Mouse (Mus musculus): ENCODE measurements around the gene S100a4.

S100a4 gene

DNA sequence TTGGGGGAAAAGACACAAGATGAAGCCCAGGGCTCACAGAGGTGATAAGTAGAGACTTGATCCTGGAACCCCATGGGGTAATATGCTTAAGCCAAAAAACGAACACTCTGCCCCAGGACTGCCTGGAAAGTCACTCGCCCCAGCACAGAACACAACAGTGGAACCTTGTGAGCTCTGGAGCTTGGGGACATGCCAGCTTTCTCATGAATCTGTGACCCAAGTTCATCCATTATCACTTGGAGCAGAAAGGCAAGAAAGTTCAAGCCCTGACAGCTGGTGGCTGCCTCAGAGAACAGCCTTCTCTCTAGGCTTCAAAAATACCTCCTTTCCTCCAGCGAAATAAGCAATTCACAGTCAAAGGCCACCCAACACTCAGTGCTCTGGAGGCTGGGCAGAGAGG lies 4.2 kb upstream of the S100a4 start:
- DNase-seq (ENCODE audit: low read depth, low spot score) = no peak

- DNase-seq (ENCODE audit: low read depth, low spot score) = no peak
Observed at GRCm38 (mm10) chr3:90600036-90600435, 3.5 kb upstream of the S100a4 start.

- no peak for DNase-seq (ENCODE audit: low read depth, low spot score)
Observed at GRCm38 (mm10) chr3:90600458-90601195, 2.9 kb upstream of the S100a4 start.

DNA sequence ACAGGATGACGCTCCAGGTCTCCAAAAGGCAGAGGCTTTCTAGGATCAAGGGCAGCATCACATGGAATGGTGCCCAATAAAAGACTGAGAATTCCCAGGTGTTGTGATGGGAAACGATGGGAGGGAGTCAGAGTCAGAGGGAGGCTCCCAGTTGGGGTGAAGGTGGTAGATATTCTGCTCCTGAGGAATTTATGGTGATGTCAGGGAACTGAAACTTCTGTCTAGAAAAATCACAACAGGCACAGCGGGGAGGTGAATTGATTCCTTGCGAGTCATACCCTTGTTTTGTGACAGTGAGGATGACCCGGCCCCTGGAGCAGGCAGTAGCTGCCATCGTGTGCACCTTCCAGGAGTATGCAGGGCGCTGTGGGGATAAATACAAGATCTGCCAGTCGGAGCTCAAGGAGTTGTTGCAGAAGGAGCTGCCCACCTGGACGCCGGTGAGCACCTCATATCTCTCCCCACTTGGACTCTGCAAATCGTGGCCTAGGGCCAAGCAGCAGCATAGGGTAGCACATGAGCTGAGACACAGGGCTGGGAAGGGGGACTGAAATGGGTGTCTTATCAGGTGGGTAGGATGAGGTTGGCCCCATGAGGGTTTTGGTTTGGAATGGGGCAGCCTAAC lies 2.0 kb upstream of the S100a4 start, which contains the start of gene Gm42674:
Gene Gm42674 (plus strand): TSS at position 419 of the 625 bp plus-strand sequence.
- DNase-seq (ENCODE audit: low read depth, low spot score) = no peak

DNA sequence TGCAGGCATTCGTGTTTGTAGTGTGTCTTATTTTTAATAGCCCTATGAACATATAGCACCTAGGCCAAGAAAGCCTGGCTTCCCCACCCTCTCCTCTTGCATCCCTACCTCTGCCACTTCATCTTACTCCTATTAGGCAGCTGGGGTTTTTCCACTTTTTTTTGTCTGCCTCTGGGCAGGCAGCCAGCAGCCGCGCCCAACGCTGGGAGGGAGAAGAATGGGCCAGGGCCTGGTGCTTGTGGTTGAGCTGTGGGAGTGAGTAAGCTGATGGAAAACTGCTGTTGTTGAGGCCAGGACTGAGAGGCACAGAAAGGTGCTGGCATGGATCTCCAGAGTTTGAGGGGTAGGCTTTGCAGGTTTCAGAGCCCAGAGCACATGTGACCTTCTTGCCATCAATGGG lies 845 bp downstream of the S100a4 start:
- no peak for DNase-seq (ENCODE audit: low read depth, low spot score)

DNA sequence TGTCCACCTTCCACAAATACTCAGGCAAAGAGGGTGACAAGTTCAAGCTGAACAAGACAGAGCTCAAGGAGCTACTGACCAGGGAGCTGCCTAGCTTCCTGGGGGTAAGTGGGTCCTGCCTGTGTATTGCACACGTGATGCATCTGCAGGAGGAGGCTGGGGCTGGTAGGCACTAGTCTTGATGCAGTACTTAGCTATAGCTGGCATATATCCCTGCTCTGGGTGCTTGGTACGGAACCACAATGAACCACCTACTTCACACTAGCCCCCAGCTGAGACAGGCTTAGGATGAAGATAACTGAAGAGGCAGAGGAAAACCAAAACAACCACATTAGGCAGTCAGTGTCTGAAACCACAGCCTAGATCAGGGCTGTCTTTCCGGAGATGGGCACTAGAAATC lies 1.5 kb downstream of the S100a4 start:
- no peak for DNase-seq (ENCODE audit: low read depth, low spot score)

DNA sequence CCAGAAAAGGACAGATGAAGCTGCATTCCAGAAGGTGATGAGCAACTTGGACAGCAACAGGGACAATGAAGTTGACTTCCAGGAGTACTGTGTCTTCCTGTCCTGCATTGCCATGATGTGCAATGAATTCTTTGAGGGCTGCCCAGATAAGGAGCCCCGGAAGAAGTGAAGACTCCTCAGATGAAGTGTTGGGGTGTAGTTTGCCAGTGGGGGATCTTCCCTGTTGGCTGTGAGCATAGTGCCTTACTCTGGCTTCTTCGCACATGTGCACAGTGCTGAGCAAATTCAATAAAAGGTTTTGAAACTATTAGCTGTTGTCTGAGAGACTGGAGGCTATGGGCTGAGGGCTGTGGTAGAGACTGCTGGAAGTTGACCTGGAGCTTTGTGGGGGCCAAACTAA lies 2.2 kb downstream of the S100a4 start:
- no peak for DNase-seq (ENCODE audit: low read depth, low spot score)

GRCm38 (mm10) chr3:90606185-90606584 lies 2.6 kb downstream of the S100a4 start:
- DNase-seq (ENCODE audit: low read depth, low spot score) = no peak

- DNase-seq (ENCODE audit: low read depth, low spot score) = no peak
Observed at GRCm38 (mm10) chr3:90607361-90607760, 3.8 kb downstream of the S100a4 start.

DNA sequence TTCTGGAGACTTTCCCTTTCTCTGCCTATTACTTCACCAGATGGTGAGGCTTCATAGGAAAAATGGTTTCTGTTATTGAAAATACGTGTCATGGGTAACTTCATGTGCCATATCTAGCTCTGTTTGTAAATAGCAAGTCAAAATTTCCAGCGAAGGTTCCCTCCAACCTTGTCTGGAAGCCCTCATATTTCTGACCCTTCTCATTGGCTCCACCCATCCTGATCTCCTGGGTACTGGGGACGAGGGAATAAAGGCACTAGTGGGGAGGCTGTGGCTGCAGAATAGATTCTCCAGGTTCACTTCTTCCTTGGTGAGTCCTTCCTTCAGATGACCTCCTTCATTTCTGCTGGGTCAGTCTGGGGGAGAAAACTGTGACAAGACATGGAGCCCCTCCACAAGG lies 4.7 kb downstream of the S100a4 start, which contains the start of gene S100a5:
Gene S100a5 (plus strand): TSS at position 301 of the 400 bp plus-strand sequence.
- DNase-seq (ENCODE audit: low read depth, low spot score) = no peak

GRCm38 (mm10) chr3:90609102-90609501 lies 5.5 kb downstream of the S100a4 start:
- DNase-seq (ENCODE audit: low read depth, low spot score) = no peak

GRCm38 (mm10) chr3:90611494-90611893 lies 7.9 kb downstream of the S100a4 start:
- no peak for DNase-seq (ENCODE audit: low read depth, low spot score)

DNA sequence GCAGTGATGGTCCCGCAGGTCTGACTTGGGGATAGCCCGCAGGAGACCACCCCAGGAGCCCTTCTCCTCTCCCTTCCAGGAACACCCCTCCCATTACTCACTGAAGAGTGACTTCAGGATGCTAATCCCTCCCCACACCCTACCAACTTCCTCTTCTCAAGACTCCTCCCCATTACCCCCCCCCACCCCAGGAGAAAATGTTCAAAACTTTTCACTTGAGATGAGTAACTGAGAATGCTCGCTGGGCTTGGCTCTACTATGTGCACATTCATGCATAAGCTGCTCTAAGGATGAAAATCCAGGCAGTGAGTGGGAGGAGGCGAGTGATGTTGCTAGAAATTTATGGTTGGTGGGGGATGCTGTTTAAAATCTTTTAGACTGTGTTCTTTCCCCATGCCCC lies 8.5 kb downstream of the S100a4 start:
- DNase-seq (ENCODE audit: low read depth, low spot score) = no peak

DNA sequence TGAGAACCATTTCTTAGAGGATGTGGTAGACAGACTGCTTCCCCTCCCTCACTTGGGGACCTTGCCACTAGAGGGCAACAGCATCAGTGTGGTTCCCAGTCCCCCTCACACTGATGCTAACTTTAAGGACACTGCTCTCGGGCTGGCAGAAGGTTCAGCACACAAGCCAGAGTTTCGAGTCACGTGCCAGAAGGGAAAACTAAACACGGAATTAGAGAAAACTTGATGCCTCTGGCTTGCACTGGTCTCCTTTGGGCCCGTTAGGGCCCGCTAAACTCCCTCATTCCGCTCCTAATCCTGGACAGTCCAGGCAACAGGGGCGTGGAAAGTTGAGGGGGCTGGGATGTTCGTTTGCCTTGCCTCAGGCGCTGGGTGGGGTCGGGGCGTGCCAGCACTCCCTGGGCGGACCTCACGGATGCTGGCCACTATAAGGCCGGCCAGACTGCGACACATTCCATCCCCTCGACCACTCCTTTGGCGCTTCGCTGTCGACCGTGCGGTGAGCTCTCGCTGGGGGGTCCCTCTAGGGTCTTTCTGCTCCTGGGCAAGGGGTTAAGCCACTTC lies 9.2 kb downstream of the S100a4 start, which contains the start of gene S100a6:
Gene S100a6 (plus strand): TSS at position 155 of the 564 bp plus-strand sequence.
- peak; percentile 54 for DNase-seq (ENCODE audit: low read depth, low spot score)

DNA sequence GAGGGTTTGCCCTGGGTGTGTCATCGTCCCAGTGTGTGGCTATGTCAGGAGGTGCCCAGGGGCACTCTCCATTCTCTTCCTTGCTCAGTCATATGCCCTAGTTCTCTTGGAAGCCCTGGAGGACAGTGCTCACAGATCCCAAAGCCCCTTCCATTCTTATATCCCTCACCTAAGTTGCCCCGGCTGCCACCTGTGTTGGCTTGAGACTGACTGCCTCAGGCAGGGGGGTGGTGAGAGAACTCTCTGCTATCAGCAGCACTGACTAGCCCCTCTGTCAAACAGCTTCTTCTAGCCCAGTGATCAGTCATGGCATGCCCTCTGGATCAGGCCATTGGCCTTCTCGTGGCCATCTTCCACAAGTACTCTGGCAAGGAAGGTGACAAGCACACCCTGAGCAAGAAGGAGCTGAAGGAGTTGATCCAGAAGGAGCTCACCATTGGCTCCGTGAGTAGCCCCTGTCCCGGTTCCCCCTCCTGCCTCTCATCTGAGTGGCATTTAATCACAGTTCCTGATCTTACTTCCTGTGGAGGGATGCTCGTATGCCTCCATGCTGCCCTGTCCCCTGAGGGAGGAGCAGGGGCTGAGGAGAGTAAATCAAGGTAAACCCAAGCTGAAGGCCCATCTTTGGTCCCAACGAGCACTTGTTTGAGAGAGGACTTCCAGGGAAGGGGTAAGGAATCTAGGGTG lies 10.0 kb downstream of the S100a4 start:
- no peak for DNase-seq (ENCODE audit: low read depth, low spot score)

- DNase-seq (ENCODE audit: low read depth, low spot score) = no peak
Observed at GRCm38 (mm10) chr3:90614148-90614530, 10.6 kb downstream of the S100a4 start.

- DNase-seq (ENCODE audit: low read depth, low spot score) = no peak
Observed at GRCm38 (mm10) chr3:90614611-90615251, 11.2 kb downstream of the S100a4 start.

- peak; percentile 67 for DNase-seq (ENCODE audit: low read depth, low spot score)
Observed at GRCm38 (mm10) chr3:90615415-90615814, 11.8 kb downstream of the S100a4 start.

DNA sequence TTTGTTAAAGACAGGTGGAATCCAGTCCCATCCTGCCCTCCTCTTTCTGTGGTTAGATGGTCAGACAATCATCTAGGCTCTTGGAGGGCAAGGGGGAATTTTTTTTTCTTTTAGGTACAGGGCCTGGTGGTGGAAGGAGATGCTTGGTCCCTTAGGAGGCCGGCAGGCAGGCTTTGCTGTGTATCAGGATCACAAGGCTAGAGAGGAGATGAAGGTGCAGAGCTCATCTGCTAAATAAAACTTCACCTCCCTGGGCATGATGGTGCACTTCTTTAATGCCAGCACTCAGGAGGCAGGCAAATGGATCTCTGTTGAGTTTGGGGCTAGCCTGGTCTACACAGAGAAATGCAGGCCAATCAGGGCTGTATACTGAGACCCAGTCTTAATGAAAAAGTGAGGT lies 12.3 kb downstream of the S100a4 start:
- no peak for DNase-seq (ENCODE audit: low read depth, low spot score)

DNA sequence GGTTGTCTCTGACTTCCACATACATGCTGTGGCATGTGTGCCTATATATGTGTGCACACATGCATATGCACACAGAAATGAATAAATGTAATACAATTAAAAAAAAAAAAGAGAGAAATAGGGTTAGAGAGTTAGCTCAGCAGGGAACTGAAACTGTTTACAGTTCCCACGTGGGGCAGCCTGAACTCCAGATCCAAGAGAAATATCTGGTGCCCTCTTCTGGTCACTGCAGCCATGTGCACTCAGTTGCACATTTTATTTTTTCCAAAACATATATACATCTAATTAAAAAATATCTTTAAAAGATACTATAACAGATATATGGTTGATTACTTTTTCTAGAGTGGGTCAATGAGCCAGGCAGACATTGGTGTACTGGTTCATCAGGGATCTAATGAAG lies 14.0 kb downstream of the S100a4 start:
- peak; percentile 48 for DNase-seq (ENCODE audit: low read depth, low spot score)

GRCm38 (mm10) chr3:90621552-90621951 lies 18.0 kb downstream of the S100a4 start:
- peak; percentile 7 for DNase-seq (ENCODE audit: low read depth, low spot score)
